Mouse (Mus musculus): ENCODE results near the gene D430042O09Rik. TPM values are rescaled to one million over a fixed set of nuclear protein-coding genes. Genes with fewer than 3 reads are reported as not detected.
A peak's percentile ranks its signal among the peaks of the same experiment; 100 is the strongest.
"Not testable (repeated sequence)": the region's sequence is repeated elsewhere in the genome, so short reads cannot be mapped to it uniquely, and the experiment has no call there.

Gene D430042O09Rik
- total and polyA plus RNA-seq, 3 experiments = 1.8 to 4.8 (median 3.4) TPM

GRCm38 (mm10) chr7:125707186-125707585, 502 bp upstream of the D430042O09Rik start:
- TF ChIP-seq UBTF (IDR thresholded peaks at IDR 0.05; ENCODE audit: low read depth, low read length) (0 out of 2 replicates have a peak, but pooled peaks have one; percentile 31), TCF12 (IDR thresholded peaks at IDR 0.05; ENCODE audit: low read depth, low read length) (no peak), CHD2 (IDR thresholded peaks at IDR 0.05; ENCODE audit: low read length) (peak; percentile 83)
- peak overlapping the region; percentile 76 for H3K4me2 ChIP-seq (ENCODE audit: insufficient read depth, low read depth, poor library complexity, severe bottlenecking)
- peak overlapping the region; percentile 23; the same call in 1 of the 2 replicates for H3K27ac ChIP-seq (ENCODE audit: insufficient read depth, low read depth)
- H3K9me3 ChIP-seq (replicated peaks; ENCODE audit: low read length) = no peaks in the 10 kb centered on the region
- H3K4me1 ChIP-seq (ENCODE audit: control insufficient read depth in 1 of 2, insufficient read depth in 2 of 2) = peaks cover 7 to 31% of the 10 kb centered on the region in 2 experiments
- peaks cover 23% of the 10 kb centered on the region for H3K79me2 ChIP-seq (replicated peaks; ENCODE audit: control insufficient read depth, extremely low read depth, insufficient read depth, poor library complexity, severe bottlenecking)
- peaks cover 19 to 40% of the 10 kb centered on the region in 2 experiments for H3K36me3 ChIP-seq (replicated peaks in 1 of 2; ENCODE audit: control insufficient read depth in 1 of 2, insufficient read depth in 1 of 2, low read length in 1 of 2)
- H3K9ac ChIP-seq (ENCODE audit: insufficient read depth, low read depth) = peak overlapping the region; percentile 83
- dilution Hi-C loops (cut with MboI; ENCODE audit: extremely low pct_ligation_motif_present, extremely low pct_unique_long_range_greater_than_20kb, low sequenced_read_pairs) (no loop called here), in situ Hi-C loops (cut with MboI; ENCODE audit: low pct_ligation_motif_present, low pct_unique_long_range_greater_than_20kb, low sequenced_read_pairs) (no loop called here)
- no peaks in the 10 kb centered on the region for H3K27me3 ChIP-seq (replicated peaks)
- H3K4me3 ChIP-seq (replicated peaks in 1 of 3; ENCODE audit: low read depth in 2 of 3, low read length in 2 of 3, poor library complexity in 1 of 3) = peak overlapping the region; percentile 90 to 98 (median 92)
- DNase-seq (ENCODE audit: extremely low read depth) = peak; percentile 46

- dilution Hi-C loops (cut with MboI; ENCODE audit: extremely low pct_ligation_motif_present, extremely low pct_unique_long_range_greater_than_20kb, low sequenced_read_pairs) = no loop called here
- peak overlapping the region; percentile 66 to 92 (median 79) for H3K4me3 ChIP-seq (replicated peaks in 1 of 3; ENCODE audit: low read depth in 2 of 3, low read length in 2 of 3, poor library complexity in 1 of 3)
- H3K4me2 ChIP-seq (ENCODE audit: insufficient read depth, low read depth, poor library complexity, severe bottlenecking) = peak overlapping the region; percentile 48
- no peaks in the 10 kb centered on the region for H3K27me3 ChIP-seq (replicated peaks)
- peak; percentile 8 for DNase-seq (ENCODE audit: extremely low read depth)
- H3K9me3 ChIP-seq (replicated peaks; ENCODE audit: low read length) = no peaks in the 10 kb centered on the region
- in situ Hi-C loops (cut with MboI; ENCODE audit: low pct_ligation_motif_present, low pct_unique_long_range_greater_than_20kb, low sequenced_read_pairs) = no loop called here
- TF ChIP-seq HCFC1 (IDR thresholded peaks at IDR 0.05; ENCODE audit: low read depth, low read length) (no peak), BHLHE40 (IDR thresholded peaks at IDR 0.05; ENCODE audit: low read depth, low read length) (0 out of 2 replicates have a peak, but pooled peaks have one; percentile 15), POLR2AphosphoS2 (IDR thresholded peaks at IDR 0.05; ENCODE audit: low read depth, low read length) (no peak), PAX5 (IDR thresholded peaks at IDR 0.05; ENCODE audit: low read length) (no peak)
- H3K27ac ChIP-seq (ENCODE audit: insufficient read depth, low read depth) = no peak overlapping the region
- H3K36me3 ChIP-seq (replicated peaks in 1 of 2; ENCODE audit: control insufficient read depth in 1 of 2, insufficient read depth in 1 of 2, low read length in 1 of 2) = peaks cover 11 to 34% of the 10 kb centered on the region in 2 experiments
- peaks cover 7 to 31% of the 10 kb centered on the region in 2 experiments for H3K4me1 ChIP-seq (ENCODE audit: control insufficient read depth in 1 of 2, insufficient read depth in 2 of 2)
- H3K79me2 ChIP-seq (replicated peaks; ENCODE audit: control insufficient read depth, extremely low read depth, insufficient read depth, poor library complexity, severe bottlenecking) = peaks cover 23% of the 10 kb centered on the region
- H3K9ac ChIP-seq (ENCODE audit: insufficient read depth, low read depth) = peak overlapping the region; percentile 41
Observed at GRCm38 (mm10) chr7:125708100-125708499, 412 bp downstream of the D430042O09Rik start.

- H3K4me2 ChIP-seq (ENCODE audit: insufficient read depth, low read depth, poor library complexity, severe bottlenecking); H3K4me3 ChIP-seq (replicated peaks in 1 of 3; ENCODE audit: low read depth in 2 of 3, low read length in 2 of 3, poor library complexity in 1 of 3); dilution Hi-C loops (cut with MboI; ENCODE audit: extremely low pct_ligation_motif_present, extremely low pct_unique_long_range_greater_than_20kb, low sequenced_read_pairs); in situ Hi-C loops (cut with MboI; ENCODE audit: low pct_ligation_motif_present, low pct_unique_long_range_greater_than_20kb, low sequenced_read_pairs); H3K9ac ChIP-seq (ENCODE audit: insufficient read depth, low read depth); H3K9me3 ChIP-seq (replicated peaks; ENCODE audit: low read length); H3K79me2 ChIP-seq (replicated peaks; ENCODE audit: control insufficient read depth, extremely low read depth, insufficient read depth, poor library complexity, severe bottlenecking); H3K27ac ChIP-seq (ENCODE audit: insufficient read depth, low read depth); DNase-seq (ENCODE audit: extremely low read depth); H3K27me3 ChIP-seq (replicated peaks): not testable (repeated sequence)
- peaks cover 0 to 13% of the 10 kb centered on the region in 2 experiments for H3K36me3 ChIP-seq (replicated peaks in 1 of 2; ENCODE audit: control insufficient read depth in 1 of 2, insufficient read depth in 1 of 2, low read length in 1 of 2)
- H3K4me1 ChIP-seq (ENCODE audit: control insufficient read depth in 1 of 2, insufficient read depth in 2 of 2) = peaks cover 2 to 12% of the 10 kb centered on the region in 2 experiments
Observed at GRCm38 (mm10) chr7:125713542-125714055, 5.9 kb downstream of the D430042O09Rik start.
